Mouse (Mus musculus): ENCODE results near the gene Tspan9.

Gene Tspan9

GRCm38 (mm10) chr6:128076104-128077020 lies 67.0 kb downstream of the Tspan9 start:
- no peak for DNase-seq (ENCODE audit: low spot score in 2 of 2)

GRCm38 (mm10) chr6:128075453-128076003 lies 67.9 kb downstream of the Tspan9 start:
- no peak for DNase-seq (ENCODE audit: low spot score in 2 of 2)

- no peak for DNase-seq (ENCODE audit: low spot score in 2 of 2)
These were observed 72.4 kb downstream of the Tspan9 start for GRCm38 (mm10) chr6:128070921-128071558.

DNA sequence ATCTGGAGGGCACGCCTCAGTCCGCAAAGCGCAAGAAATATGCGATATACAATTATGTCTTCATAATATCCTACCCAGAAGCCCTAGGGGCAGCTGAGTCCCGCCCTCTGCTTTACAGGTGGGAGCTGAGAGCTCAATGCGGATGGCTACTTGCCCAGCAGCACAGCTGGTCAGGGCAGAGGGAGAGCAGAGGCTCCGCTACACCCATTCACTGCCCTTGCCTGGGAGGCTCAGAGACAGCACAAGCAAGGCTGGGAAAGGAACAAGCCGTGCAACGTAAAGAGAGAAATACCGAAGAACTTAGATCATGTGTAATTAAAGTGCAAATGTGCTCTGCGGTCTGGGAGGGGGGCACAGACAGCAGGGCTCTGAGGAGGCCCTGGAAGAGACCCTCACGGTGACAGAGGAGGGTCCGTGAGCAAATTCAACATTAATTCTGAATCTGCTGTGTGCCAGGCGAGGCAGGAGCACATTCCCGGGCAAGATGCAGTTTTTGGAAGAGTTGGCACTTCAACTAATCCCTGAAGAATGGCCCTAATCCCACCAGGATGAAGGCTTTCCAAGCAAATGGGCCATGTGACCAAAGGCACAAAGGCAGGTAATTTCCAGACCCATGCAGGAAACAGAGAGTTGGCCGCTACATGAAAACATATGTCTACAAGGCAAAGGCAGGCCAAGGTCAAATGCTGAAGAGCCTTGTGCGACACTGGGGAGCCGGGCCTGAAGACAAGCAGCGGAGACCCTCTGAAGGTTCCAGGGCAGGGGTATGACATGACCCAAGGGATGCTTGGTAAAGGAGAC lies 73.1 kb downstream of the Tspan9 start:
- no peak for DNase-seq (ENCODE audit: low spot score in 2 of 2)

DNA sequence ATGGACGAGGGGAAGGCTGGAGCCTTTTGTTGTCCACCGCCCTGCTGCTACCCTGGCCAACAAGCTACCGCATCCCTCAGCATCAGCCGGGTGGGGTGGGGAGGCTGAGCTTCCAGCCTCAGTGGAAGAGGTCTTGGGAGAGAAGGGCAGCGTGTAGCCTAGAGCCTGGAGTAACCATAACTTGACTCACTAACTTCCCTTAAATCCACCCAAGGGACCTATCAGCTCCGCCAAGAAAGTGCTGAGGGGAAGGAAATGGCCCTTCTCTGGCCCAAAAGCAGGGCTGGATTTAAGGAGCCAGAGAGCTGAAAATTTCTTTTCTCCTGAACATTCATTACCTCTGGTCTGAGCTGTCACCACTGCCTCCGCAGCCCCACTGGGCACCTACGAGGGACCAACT lies 75.2 kb downstream of the Tspan9 start:
- DNase-seq (ENCODE audit: low spot score in 2 of 2) = no peak

DNA sequence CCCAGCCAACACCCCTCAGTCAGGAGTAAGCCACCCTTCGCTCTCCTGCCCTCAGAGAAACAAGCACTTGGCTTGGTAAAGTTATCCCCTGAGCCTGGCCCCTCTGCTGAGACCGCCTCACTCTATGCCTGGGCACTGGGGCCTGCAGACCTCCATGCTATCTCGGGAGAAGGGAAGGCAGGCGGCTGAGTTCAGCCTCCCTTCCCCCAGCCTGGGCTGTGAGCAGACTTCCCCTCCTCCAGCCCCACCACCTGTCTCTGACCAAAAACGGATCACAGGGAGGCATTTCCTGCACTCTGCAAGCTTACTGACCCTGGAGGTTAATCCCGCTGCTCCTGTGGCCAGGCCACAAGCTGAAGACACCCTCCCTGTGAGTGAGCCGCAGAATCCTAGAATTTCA lies 77.4 kb downstream of the Tspan9 start:
- no peak for DNase-seq (ENCODE audit: low spot score in 2 of 2)

DNA sequence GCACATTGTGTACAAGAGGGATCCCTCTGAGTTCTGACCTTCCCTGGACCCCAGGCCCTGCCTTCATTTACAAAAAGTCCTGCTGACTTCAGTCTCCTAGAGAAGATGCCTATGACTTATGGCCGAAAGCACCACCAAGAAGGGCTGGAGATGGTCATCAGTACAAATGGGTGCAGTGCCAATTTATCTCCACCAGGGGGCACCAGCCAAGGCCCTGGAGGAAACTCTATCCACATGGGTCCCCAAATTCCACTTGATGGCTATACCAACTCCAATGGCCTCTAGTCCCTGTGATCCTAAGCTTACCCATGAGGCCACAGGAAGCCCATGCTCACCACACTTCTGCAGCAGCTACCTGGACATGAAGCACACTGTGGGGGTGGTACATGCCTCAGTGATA lies 79.9 kb downstream of the Tspan9 start:
- no peak for DNase-seq (ENCODE audit: low spot score in 2 of 2)

DNA sequence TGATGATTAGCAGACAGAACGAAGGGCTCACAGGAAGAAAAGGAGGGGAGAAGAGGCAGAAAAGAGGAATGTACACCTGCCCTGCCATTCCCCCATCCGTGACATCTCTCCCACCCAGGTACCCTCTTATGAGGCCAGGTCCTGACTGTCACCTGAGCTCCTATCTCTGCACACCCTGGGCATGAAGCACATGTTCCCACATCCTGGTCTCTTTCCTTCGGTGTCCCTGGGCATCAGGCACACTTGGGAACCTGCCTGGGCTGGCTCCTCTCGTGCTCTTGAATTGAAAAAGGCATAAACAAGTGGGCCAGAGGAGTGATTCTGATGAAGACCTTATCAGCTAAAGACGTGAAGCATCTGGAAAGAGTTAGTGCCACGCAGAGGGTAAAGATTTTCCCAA lies 80.6 kb downstream of the Tspan9 start:
- no peak for DNase-seq (ENCODE audit: low spot score in 2 of 2)

DNA sequence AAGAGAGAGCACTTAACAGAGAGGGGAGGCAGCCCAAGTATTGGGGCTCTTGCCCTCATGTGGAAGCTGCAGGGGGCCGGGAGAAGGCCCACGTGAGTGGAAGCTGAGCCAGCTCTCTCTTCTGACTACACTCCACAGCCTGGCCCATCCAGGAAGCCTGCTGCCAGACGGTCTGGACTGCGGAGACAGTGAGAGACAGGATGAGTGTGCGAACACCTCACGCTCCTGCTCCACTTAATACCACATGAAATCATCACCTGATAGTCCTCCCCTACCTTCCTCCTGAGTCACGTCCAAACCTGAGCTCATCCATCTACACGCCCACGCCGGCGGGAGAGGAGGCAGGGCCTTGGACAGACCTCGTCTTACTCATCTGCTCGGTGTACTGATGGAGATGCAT lies 81.2 kb downstream of the Tspan9 start:
- no peak for DNase-seq (ENCODE audit: low spot score in 2 of 2)

- no peak for DNase-seq (ENCODE audit: low spot score in 2 of 2)
These were observed 82.1 kb downstream of the Tspan9 start for GRCm38 (mm10) chr6:128061342-128061741.

DNA sequence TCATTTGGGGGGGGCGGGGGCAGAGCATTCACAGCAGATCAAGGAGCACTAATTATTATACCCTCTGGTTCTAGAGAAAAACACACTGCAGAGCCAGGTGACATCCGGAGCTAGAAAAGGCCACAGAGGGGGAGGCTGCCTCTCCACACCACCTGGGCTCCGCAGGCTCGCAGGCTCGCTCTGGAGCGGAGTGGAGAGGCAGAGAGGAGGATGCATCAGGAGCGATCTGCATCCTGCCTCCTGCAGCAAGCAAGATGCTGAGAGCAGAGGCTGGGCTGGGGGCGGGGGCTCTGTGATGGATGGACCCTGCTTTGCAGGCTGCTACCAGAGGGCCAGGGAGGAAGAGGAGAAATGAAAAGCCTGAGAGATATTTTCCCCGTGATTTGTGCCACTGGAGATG lies 84.8 kb downstream of the Tspan9 start:
- no peak for DNase-seq (ENCODE audit: low spot score in 2 of 2)

- no peak for DNase-seq (ENCODE audit: low spot score in 2 of 2)
These were observed 85.2 kb downstream of the Tspan9 start for GRCm38 (mm10) chr6:128058157-128058556.

DNA sequence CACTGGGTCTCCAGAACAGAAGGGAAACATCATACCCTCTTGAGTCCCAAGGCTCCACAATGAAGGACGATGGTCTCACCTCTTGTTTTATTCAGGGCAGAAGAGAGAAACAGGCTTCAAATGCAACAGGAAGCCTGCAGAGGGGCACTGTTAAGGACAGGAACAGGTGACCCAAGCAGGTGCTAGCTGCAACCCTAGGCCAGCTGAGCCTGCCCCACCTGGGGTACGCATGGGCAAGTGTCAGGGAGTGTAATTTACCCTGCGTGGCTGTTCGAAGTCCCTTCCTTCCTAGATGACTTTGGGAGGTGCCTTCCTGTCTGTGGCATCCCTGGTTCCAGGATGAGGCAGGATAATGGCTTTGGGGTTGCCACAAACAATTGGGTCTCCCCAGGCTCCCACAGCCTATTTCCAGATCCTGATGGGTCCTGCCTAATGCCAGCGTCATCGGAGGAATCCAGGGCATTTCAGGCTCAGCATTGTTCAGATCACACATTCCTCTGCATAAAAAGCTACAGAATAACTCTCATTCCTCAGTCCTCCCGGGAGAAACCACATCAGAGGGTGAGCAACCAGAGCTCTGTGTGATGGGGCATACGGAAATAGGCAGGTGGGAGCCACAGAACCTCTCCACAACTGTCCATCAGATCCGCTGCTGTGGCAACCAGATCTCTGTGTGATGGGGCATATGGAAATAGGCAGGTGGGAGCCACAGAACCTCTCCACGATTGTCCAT lies 90.2 kb downstream of the Tspan9 start:
- no peak for DNase-seq (ENCODE audit: low spot score in 2 of 2)

- no peak for DNase-seq (ENCODE audit: low spot score in 2 of 2)
These were observed 95.7 kb downstream of the Tspan9 start for GRCm38 (mm10) chr6:128047671-128048070.

DNA sequence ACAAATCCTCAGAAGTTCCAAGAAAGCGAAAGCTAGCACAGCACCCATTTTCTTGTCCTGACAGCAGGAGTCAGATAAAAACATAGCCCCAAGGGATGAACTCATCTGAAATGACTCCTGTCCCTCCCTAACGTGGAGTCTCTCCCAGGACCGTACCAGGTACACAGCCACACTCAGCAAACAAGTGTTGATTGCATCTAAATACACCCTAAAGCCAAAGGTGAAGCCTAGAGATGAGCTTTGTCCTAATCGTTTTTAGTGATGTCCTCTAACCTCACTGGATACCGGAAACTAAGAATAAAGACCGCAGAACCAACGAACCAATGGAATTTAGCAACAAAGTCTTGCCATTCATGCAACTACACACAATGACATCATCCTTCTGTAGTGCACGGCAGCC lies 96.2 kb downstream of the Tspan9 start:
- no peak for DNase-seq (ENCODE audit: low spot score in 2 of 2)

DNA sequence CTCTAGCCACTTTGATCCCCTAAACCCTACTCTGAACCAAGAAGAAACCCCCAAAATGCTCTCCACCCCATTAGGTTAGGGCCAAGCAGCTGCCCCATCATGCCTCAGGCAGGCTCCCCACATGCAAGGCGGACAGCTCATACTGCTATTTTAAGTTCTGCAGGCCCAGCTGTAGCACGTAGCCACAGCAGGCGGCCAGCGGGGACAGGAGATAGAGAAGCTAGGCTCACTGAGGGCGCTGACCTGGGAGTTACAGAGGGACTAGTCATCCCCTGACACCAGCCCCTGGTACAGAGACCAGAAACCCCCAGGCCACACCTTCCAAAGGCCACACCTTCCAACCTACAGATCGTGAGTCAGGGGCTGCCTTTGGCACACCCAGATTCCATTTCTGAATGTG lies 96.6 kb downstream of the Tspan9 start:
- DNase-seq (ENCODE audit: low spot score in 2 of 2) = no peak

GRCm38 (mm10) chr6:128044691-128045090 lies 98.7 kb downstream of the Tspan9 start:
- no peak for DNase-seq (ENCODE audit: low spot score in 2 of 2)

DNA sequence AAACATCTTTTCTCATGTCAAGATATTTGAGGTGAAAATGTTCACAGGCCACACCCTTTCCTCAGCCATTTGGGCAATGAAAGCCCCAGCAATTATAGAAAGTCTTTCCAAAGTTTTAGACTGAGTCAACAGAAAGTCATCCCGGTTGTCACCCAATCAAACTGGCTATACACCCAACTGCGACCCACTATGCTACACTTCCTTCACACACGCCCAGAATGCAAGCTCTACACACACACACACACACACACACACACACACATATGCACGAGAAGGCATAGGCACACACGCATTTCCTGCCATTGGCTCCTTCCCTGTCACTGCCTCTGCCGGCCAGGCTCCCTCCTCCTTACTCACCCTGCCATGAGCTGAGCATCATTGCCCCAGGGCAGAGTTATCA lies 99.9 kb downstream of the Tspan9 start:
- DNase-seq (ENCODE audit: low spot score in 2 of 2) = no peak

DNA sequence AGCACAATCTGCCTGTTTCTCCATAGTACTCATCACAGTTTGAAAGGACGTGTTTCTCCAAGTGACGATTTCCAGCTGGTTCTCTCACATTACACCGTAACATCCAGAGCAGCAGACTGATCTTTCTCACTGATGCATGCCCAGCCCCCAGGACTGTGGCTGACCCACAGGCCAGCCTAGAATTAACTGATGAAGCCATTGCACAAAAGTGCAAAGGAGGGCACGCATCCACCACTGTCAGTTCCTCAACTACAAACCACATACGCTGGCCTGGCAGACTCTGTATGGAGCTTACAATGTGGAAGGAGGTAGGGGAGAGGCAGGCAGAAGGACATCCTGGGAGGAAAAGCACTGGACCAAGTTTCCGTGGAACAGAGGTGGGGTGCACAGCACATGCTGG lies 101.6 kb downstream of the Tspan9 start:
- no peak for DNase-seq (ENCODE audit: low spot score in 2 of 2)

DNA sequence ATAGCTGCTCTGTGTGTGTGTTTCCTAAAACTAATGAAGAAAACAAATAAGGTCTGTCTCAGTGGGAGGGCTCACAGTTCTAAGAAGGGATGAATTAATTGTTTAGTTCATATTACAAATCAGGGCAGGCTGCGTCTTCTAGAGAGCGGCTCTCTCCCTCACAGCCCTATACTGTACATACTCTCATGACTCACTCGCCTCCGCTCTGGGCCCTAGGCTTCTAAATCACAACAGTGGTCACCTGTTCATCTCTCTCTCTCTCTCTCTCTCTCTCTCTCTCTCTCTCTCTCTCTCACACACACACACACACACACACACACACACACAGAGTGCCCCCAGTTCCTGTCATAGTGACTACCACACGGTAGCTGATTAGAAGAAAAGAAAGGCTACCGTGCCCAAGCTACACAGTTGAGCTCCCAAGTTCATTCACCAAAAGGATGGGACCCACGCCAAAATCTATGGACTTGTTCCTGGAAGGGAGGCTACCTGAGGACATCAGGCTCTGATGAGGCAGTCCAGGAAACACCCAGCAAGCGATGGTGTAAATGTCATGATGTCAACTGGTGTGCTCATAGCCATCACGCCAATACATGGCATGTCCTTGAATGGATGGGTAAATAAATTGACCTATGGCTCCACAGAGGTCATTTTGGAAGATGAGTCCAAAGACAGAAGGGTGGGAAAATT lies 104.2 kb downstream of the Tspan9 start:
- DNase-seq (ENCODE audit: low spot score in 2 of 2) = no peak

GRCm38 (mm10) chr6:128038568-128038967 lies 104.8 kb downstream of the Tspan9 start:
- DNase-seq (ENCODE audit: low spot score in 2 of 2) = no peak
